Mouse (Mus musculus) myocyte (in vitro differentiated cells): Measurements from ENCODE around the gene Abcc1. TPM values are rescaled to one million over a fixed set of nuclear protein-coding genes. Genes with fewer than 3 reads are reported as not detected.

Experiments
- H3K27me3 ChIP-seq: one replicate; pipeline ENCODE4 v1.6.1; 2011; ENCODE audit not compliant: control insufficient read depth, insufficient read depth, insufficient read length
- H3K36me3 ChIP-seq: one replicate; pipeline ENCODE4 v1.6.1; 2011; ENCODE audit not compliant: control insufficient read depth, insufficient read depth
- H3K4me2 ChIP-seq: one replicate; pipeline ENCODE4 v1.6.1; 2011; ENCODE audit warnings: low read depth, control low read depth
- H3K4me3 ChIP-seq: one replicate; pipeline ENCODE4 v1.5.1; 2011; ENCODE audit warnings: mild to moderate bottlenecking, control low read depth, moderate library complexity
- H3K79me2 ChIP-seq: one replicate; pipeline ENCODE4 v1.6.1; 2011; ENCODE audit not compliant: control insufficient read depth, insufficient read depth
- H3ac ChIP-seq: one replicate; pipeline ENCODE4 v1.6.1; 2011; ENCODE audit not compliant: control insufficient read depth, insufficient read length
- CEBPB ChIP-seq: IDR thresholded peaks from 2 replicates; pipeline ENCODE4 v1.6.1; 2011; ENCODE audit warnings: mild to moderate bottlenecking, moderate library complexity; ENCODE audit not compliant: poor library complexity, insufficient read depth, severe bottlenecking
- E2F4 ChIP-seq: IDR thresholded peaks from one replicate; pipeline ENCODE4 v1.6.1; 2011; ENCODE audit warnings: mild to moderate bottlenecking, control low read depth, moderate library complexity; ENCODE audit not compliant: insufficient read depth
- MAX ChIP-seq: IDR thresholded peaks from one replicate; pipeline ENCODE4 v1.6.1; 2011; ENCODE audit warnings: low read depth, mild to moderate bottlenecking, control low read depth
- MYOD1 ChIP-seq, 3 experiments: IDR thresholded peaks; one replicate each; pipeline ENCODE4 v1.6.1; 2011; ENCODE audit warnings: control low read depth in 2 of 3, low read depth in 2 of 3, mild to moderate bottlenecking in 2 of 3, moderate library complexity in 1 of 3; ENCODE audit not compliant: insufficient read length in 2 of 3, control insufficient read depth in 1 of 3
- MYOG ChIP-seq, 3 experiments: IDR thresholded peaks; one replicate each; pipeline ENCODE4 v1.6.1; 2011; ENCODE audit warnings: control low read depth in 2 of 3, low read depth in 2 of 3, mild to moderate bottlenecking in 2 of 3; ENCODE audit not compliant: insufficient read length in 2 of 3, control insufficient read depth in 1 of 3, insufficient read depth in 1 of 3
- POLR2A ChIP-seq: IDR thresholded peaks from one replicate; pipeline ENCODE4 v1.6.1; 2011; ENCODE audit warnings: low read depth, mild to moderate bottlenecking, control low read depth, moderate library complexity; ENCODE audit not compliant: insufficient read length
- POLR2AphosphoS2 ChIP-seq: IDR thresholded peaks from one replicate; pipeline ENCODE4 v1.6.1; 2011; ENCODE audit warnings: low read depth, control low read depth; ENCODE audit not compliant: insufficient read length
- REST ChIP-seq: IDR thresholded peaks from one replicate; pipeline ENCODE4 v1.6.1; 2011; ENCODE audit warnings: mild to moderate bottlenecking, control low read depth, moderate library complexity; ENCODE audit not compliant: insufficient read depth, insufficient read length
- SRF ChIP-seq: IDR thresholded peaks from one replicate; pipeline ENCODE4 v1.6.1; 2011; ENCODE audit warnings: low read depth; ENCODE audit not compliant: control insufficient read depth, insufficient read length
- TCF12 ChIP-seq: IDR thresholded peaks from one replicate; pipeline ENCODE4 v1.6.1; 2011; ENCODE audit warnings: mild to moderate bottlenecking, control low read depth; ENCODE audit not compliant: poor library complexity, insufficient read depth, severe bottlenecking
- TCF3 ChIP-seq: IDR thresholded peaks from one replicate; pipeline ENCODE4 v1.6.1; 2011; ENCODE audit warnings: low read depth, control low read depth; ENCODE audit not compliant: insufficient read length
- USF1 ChIP-seq: IDR thresholded peaks from one replicate; pipeline ENCODE4 v1.6.1; 2011; ENCODE audit warnings: low read depth, mild to moderate bottlenecking, control low read depth, moderate library complexity
- polyA plus RNA-seq: library from polyadenylated mRNA; unstranded; fragments of >200 nt; fragmentation: generic; extraction: Trizol; gene quantifications from one replicate; pipeline ENCODE4 v1.2.1, GENCODE M21; 2012; ENCODE audit warnings: missing spikeins

Abcc1 gene
- polyA plus RNA-seq, 1 experiment = 23.0 TPM

GRCm38 (mm10) chr16:14493491-14494114, 132.2 kb downstream of the Abcc1 start:
- Histone ChIP-seq H3ac (no peak overlapping the region), H3K4me3 (no peak overlapping the region), H3K4me2 (no peak overlapping the region), H3K27me3 (no peaks in the 10 kb centered on the region), H3K36me3 (no peaks in the 10 kb centered on the region), H3K79me2 (no peaks in the 10 kb centered on the region)
- TF ChIP-seq POLR2AphosphoS2 = no peak
- no peak for TF ChIP-seq POLR2A
- no peak for TF ChIP-seq TCF12
- no peak for TF ChIP-seq REST
- TF ChIP-seq MYOG (IDR thresholded peaks at IDR 0.05; ENCODE audit: control insufficient read depth in 1 of 3, insufficient read depth in 1 of 3, insufficient read length in 2 of 3, low read depth in 2 of 3) = no peak
- no peak for TF ChIP-seq E2F4
- TF ChIP-seq MAX = no peak
- no peak for TF ChIP-seq SRF
- TF ChIP-seq CEBPB = no peak
- no peak for TF ChIP-seq MYOD1 (IDR thresholded peaks at IDR 0.05; ENCODE audit: control insufficient read depth in 1 of 3, insufficient read length in 2 of 3, low read depth in 2 of 3)
- no peak for TF ChIP-seq TCF3
- no peak for TF ChIP-seq USF1

DNA sequence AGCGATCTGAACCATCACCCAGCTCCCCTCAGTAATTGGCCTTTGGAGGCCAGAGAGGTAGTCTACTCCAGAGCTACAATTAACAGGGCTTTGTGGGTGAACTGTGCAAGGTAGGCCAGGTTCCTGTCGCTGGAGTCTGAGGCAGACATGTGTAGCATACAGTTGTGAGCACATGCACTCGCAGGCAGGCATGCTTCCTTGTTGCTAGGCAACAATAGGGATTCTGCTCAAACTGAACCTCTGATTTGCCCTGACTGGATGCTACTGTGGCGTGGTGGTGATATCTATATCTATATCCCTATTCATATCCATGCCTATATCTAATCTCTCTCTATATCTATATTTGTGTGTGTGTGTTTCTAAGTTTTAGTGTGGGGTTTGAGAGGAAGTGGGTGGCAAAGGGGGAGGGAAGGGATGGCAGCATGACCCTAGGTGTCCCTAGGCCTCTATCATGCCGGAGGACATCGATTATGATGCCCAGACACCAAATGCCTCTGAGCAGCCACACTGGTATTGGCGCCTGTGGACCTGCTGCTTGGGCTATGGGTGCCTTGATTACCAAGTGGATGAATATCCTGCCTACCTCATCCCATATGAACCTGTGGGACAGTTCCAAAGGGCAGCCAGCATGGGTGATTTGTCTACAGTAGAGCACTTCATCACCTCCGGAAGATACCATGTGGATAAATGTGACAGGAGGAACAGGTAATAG, 140.4 kb downstream of the Abcc1 start:
- H3K4me3 ChIP-seq = no peak overlapping the region
- H3K36me3 ChIP-seq = no peaks in the 10 kb centered on the region
- H3ac ChIP-seq = no peak overlapping the region
- no peak overlapping the region for H3K4me2 ChIP-seq
- H3K27me3 ChIP-seq = no peaks in the 10 kb centered on the region
- no peaks in the 10 kb centered on the region for H3K79me2 ChIP-seq
- TF ChIP-seq SRF = no peak
- no peak for TF ChIP-seq CEBPB
- no peak for TF ChIP-seq REST
- TF ChIP-seq E2F4 = no peak
- no peak for TF ChIP-seq POLR2A
- no peak for TF ChIP-seq USF1
- TF ChIP-seq MAX = no peak
- TF ChIP-seq POLR2AphosphoS2 = no peak
- TF ChIP-seq MYOD1 (IDR thresholded peaks at IDR 0.05; ENCODE audit: control insufficient read depth in 1 of 3, insufficient read length in 2 of 3, low read depth in 2 of 3) = no peak
- TF ChIP-seq MYOG (IDR thresholded peaks at IDR 0.05; ENCODE audit: control insufficient read depth in 1 of 3, insufficient read depth in 1 of 3, insufficient read length in 2 of 3, low read depth in 2 of 3) = no peak
- TF ChIP-seq TCF12 = no peak
- TF ChIP-seq TCF3 = no peak

DNA sequence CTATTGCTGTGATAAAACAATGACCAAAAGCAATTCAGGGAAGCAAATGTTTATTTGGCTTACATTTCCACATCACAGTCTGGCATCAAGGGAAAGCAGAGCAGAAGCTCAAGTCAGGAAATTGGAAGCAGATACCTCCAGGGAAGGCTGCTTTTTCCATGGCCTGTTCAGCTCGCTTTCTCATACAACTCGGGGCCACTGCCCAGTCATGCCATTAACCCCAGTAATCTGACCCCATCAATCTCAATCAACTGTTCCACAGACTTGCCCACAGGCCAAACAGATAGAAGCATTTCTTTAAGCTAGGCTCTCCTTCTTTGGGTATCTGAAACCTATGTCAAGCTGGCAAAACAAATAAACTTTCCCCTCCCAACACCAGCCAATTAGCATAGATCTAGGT, 145.1 kb downstream of the Abcc1 start:
- TF ChIP-seq CEBPB (no peak), MYOG (IDR thresholded peaks at IDR 0.05; ENCODE audit: control insufficient read depth in 1 of 3, insufficient read depth in 1 of 3, insufficient read length in 2 of 3, low read depth in 2 of 3) (no peak), POLR2AphosphoS2 (no peak), TCF3 (no peak), USF1 (no peak), MAX (no peak), TCF12 (no peak), REST (no peak), E2F4 (no peak), SRF (no peak), POLR2A (no peak), MYOD1 (IDR thresholded peaks at IDR 0.05; ENCODE audit: control insufficient read depth in 1 of 3, insufficient read length in 2 of 3, low read depth in 2 of 3) (no peak)
- no peak overlapping the region for H3K4me3 ChIP-seq

More for the DNA sequence above, 145.1 kb downstream of the Abcc1 start:
- Histone ChIP-seq H3K27me3 (no peaks in the 10 kb centered on the region), H3ac (no peak overlapping the region), H3K79me2 (no peaks in the 10 kb centered on the region), H3K4me2 (no peak overlapping the region), H3K36me3 (no peaks in the 10 kb centered on the region)

Other genes with a start within 250 kb of the Abcc1 start
- 36.4 TPM for gene Nde1, start 198.3 kb upstream of the Abcc1 start, polyA plus RNA-seq
- 8.2 TPM for gene Marf1, start 198.2 kb upstream of the Abcc1 start, polyA plus RNA-seq
- gene Myh11, start 70.2 kb upstream of the Abcc1 start, polyA plus RNA-seq = 0.01 TPM
- 34.3 TPM for gene Fopnl, start 44.2 kb upstream of the Abcc1 start, polyA plus RNA-seq
- not detected for gene A630010A05Rik, start 200.8 kb downstream of the Abcc1 start, polyA plus RNA-seq